In genomic region chr10:110921890-110922289, GRCm38 (mm10) we compare ENCODE assay signal across 9 mouse cellular contexts. TPM values are rescaled to one million over a fixed set of nuclear protein-coding genes. Genes with fewer than 3 reads are reported as not detected.
A peak's percentile ranks its signal among the peaks of the same experiment; 100 is the strongest.
DNase-seq lines count a peak whose midpoint lies in the region; ATAC-seq and TF ChIP-seq lines count a peak whose summit lies in the region.
"Had no signal": no experiment of that assay in that cellular context is flagged by ENCODE, and none has a peak within 500 bp of the region (broad histone marks: within the 10 kb centered on the region; RNA-seq: fewer than 3 reads in every experiment).

No protein-coding gene starts in this region.

- ATAC-seq in embryonic facial prominence, embryonic 15.5 days (ENCODE audit: insufficient number of reproducible peaks, low FRiP score, low TSS enrichment, low read depth): no peak
- peak; percentile 55 for ATAC-seq in intestine, embryonic 15.5 days
- ATAC-seq in midbrain, postnatal 0 days (ENCODE audit: low FRiP score): no peak

- WGBS in kidney, adult 2 months: 60% methylated on average over 3 of the region's 3 CpGs
- 64% methylated on average over 3 of the region's 3 CpGs for WGBS in embryonic facial prominence, embryonic 15.5 days
- 29% methylated on average over 3 of the region's 3 CpGs for WGBS in intestine, embryonic 15.5 days
- 79% methylated on average over 3 of the region's 3 CpGs for WGBS in midbrain, postnatal 0 days

- no peak for TF ChIP-seq CTCF in kidney, adult 2 months (conservative IDR thresholded peaks at IDR 0.05; ENCODE audit: insufficient read depth, insufficient read length, low read depth, low read length)
- TF ChIP-seq CTCF in midbrain, postnatal 0 days (IDR thresholded peaks at IDR 0.05): no peak

- H3K27me3 ChIP-seq in kidney, adult 2 months (replicated peaks; ENCODE audit: control insufficient read depth, insufficient read depth, low read length): no peaks in the 10 kb centered on the region
- H3K27me3 ChIP-seq in embryonic facial prominence, embryonic 15.5 days: no peaks in the 10 kb centered on the region
- no peaks in the 10 kb centered on the region for H3K27me3 ChIP-seq in intestine, embryonic 15.5 days (replicated peaks)
- no peaks in the 10 kb centered on the region for H3K27me3 ChIP-seq in midbrain, postnatal 0 days (ENCODE audit: insufficient read depth, low read length)

- no peak for TF ChIP-seq POLR2A in kidney, adult 2 months (IDR thresholded peaks at IDR 0.05; ENCODE audit: low read depth, low read length)

- H3K4me2 ChIP-seq in embryonic facial prominence, embryonic 15.5 days (replicated peaks): peak overlapping the region; percentile 77
- H3K4me2 ChIP-seq in intestine, embryonic 15.5 days (replicated peaks): peak overlapping the region; percentile 84
- peak overlapping the region; percentile 6; the same call in 1 of the 2 replicates for H3K4me2 ChIP-seq in midbrain, postnatal 0 days (ENCODE audit: low read depth, low read length, poor library complexity, severe bottlenecking)

- H3K4me1 ChIP-seq in kidney, adult 2 months (ENCODE audit: control insufficient read depth, insufficient read depth, low read length): peaks cover 21% of the 10 kb centered on the region
- peaks cover 43% of the 10 kb centered on the region for H3K4me1 ChIP-seq in embryonic facial prominence, embryonic 15.5 days
- H3K4me1 ChIP-seq in intestine, embryonic 15.5 days (replicated peaks): peaks cover 34% of the 10 kb centered on the region
- no peaks in the 10 kb centered on the region for H3K4me1 ChIP-seq in midbrain, postnatal 0 days (ENCODE audit: insufficient read depth, low read length)

- DNase-seq in kidney, adult 2 months: no peak
- DNase-seq in kidney, adult 18-20 months: no peak
- DNase-seq in midbrain, postnatal 0 days (ENCODE audit: low spot score): no peak
- no peak for DNase-seq in right cerebral cortex, postnatal 25 days
- no peak for DNase-seq in thymus, postnatal 36 days
- no peak for DNase-seq in cerebellum, postnatal 10 days
- DNase-seq: kidney, postnatal 25 days had no signal

- peak overlapping the region; percentile 17 for H3K4me3 ChIP-seq in kidney, adult 2 months (ENCODE audit: insufficient read depth, low read depth, low read length)
- H3K4me3 ChIP-seq in embryonic facial prominence, embryonic 15.5 days (replicated peaks): peak overlapping the region; percentile 68
- peak overlapping the region; percentile 65 for H3K4me3 ChIP-seq in intestine, embryonic 15.5 days (replicated peaks)
- H3K4me3 ChIP-seq in midbrain, postnatal 0 days (ENCODE audit: low read depth, low read length): no peak overlapping the region

- no peaks in the 10 kb centered on the region for H3K36me3 ChIP-seq in kidney, adult 2 months (ENCODE audit: control insufficient read depth, insufficient read depth, low read length)
- H3K36me3 ChIP-seq in embryonic facial prominence, embryonic 15.5 days: no peaks in the 10 kb centered on the region
- no peaks in the 10 kb centered on the region for H3K36me3 ChIP-seq in intestine, embryonic 15.5 days
- no peaks in the 10 kb centered on the region for H3K36me3 ChIP-seq in midbrain, postnatal 0 days (ENCODE audit: insufficient read depth, low read length)

- no peak overlapping the region for H3K9ac ChIP-seq in embryonic facial prominence, embryonic 15.5 days
- H3K9ac ChIP-seq in intestine, embryonic 15.5 days: no peak overlapping the region
- no peak overlapping the region for H3K9ac ChIP-seq in midbrain, postnatal 0 days (replicated peaks; ENCODE audit: low read length, poor library complexity, severe bottlenecking)

- H3K9me3 ChIP-seq in embryonic facial prominence, embryonic 15.5 days (replicated peaks): no peaks in the 10 kb centered on the region
- H3K9me3 ChIP-seq in intestine, embryonic 15.5 days: no peaks in the 10 kb centered on the region
- H3K9me3 ChIP-seq in midbrain, postnatal 0 days (ENCODE audit: low read length): no peaks in the 10 kb centered on the region

- peak overlapping the region; percentile 27 for H3K27ac ChIP-seq in kidney, adult 2 months (ENCODE audit: insufficient read depth, low read depth, low read length)
- no peak overlapping the region for H3K27ac ChIP-seq in embryonic facial prominence, embryonic 15.5 days (replicated peaks)
- H3K27ac ChIP-seq in intestine, embryonic 15.5 days: peak overlapping the region; percentile 23
- no peak overlapping the region for H3K27ac ChIP-seq in midbrain, postnatal 0 days (ENCODE audit: low read depth, low read length)

RNA-seq across cellular contexts. Expression of gene Csrp2, which starts 2.3 kb away (rescaled TPM):
- 174 and 193 TPM in 2 replicates for polyA plus RNA-seq in kidney, adult 2 months (2012; rRNA removed)
- 146 and 148 TPM in 2 replicates for polyA plus RNA-seq in embryonic facial prominence, embryonic 15.5 days (2015; fragmentation: Nextera tagmentation; extraction: Ambion mirVana)
- 273 and 278 TPM in 2 replicates for polyA plus RNA-seq in intestine, embryonic 15.5 days (2015; fragmentation: Nextera tagmentation; extraction: Ambion mirVana)
- 43.1 and 62.1 TPM in 2 replicates for total RNA-seq in midbrain, postnatal 0 days (2014; rRNA removed)
- polyA plus RNA-seq in midbrain, postnatal 0 days (2015; fragmentation: Nextera tagmentation; extraction: Ambion mirVana): 77.0 and 80.1 TPM in 2 replicates

Comparison
In these comparisons a context has a peak if more than half of its experiments do, and no peak if none do; other contexts are left out.
1. H3K27ac ChIP-seq: peak in kidney, adult 2 months (single experiment) and intestine, embryonic 15.5 days (single experiment); none in embryonic facial prominence, embryonic 15.5 days (single experiment) and midbrain, postnatal 0 days (single experiment).
2. H3K4me2 ChIP-seq: peak in every context shown above with its lines; median percentile 84 in intestine, embryonic 15.5 days; 77 in embryonic facial prominence, embryonic 15.5 days; 6 in midbrain, postnatal 0 days.